Mouse (Mus musculus) hindbrain, embryonic 16.5 days (tissue): ENCODE data around the gene Fbf1. TPM values are rescaled to one million over a fixed set of nuclear protein-coding genes. Genes with fewer than 3 reads are reported as not detected.

Experiments used
- ATAC-seq: fragments of 200-750 bp; cut with Nextera tagmentation; 2 replicates; pipeline ENCODE4 v1.8.0; 2017; ENCODE audit warnings: moderate TSS enrichment, moderate library complexity
- H3K27ac ChIP-seq: fragments of 300-500 bp; sonication (generic); 2 replicates; pipeline ENCODE4 v1.5.1; 2014; ENCODE audit warnings: low read depth, mild to moderate bottlenecking, control low read depth, low read length, moderate library complexity
- H3K27me3 ChIP-seq: fragments of 300-500 bp; sonication (generic); replicated peaks from 2 replicates; pipeline ENCODE4 v1.6.1; 2014; ENCODE audit warnings: low read length; ENCODE audit not compliant: control insufficient read depth, insufficient read depth
- H3K36me3 ChIP-seq: fragments of 300-500 bp; sonication (generic); 2 replicates; pipeline ENCODE4 v1.6.1; 2014; ENCODE audit warnings: mild to moderate bottlenecking, low read length, moderate library complexity, mixed read lengths; ENCODE audit not compliant: control insufficient read depth, insufficient read depth
- H3K4me1 ChIP-seq: fragments of 300-500 bp; sonication (generic); 2 replicates; pipeline ENCODE4 v1.6.1; 2014; ENCODE audit warnings: low read depth, low read length; ENCODE audit not compliant: control insufficient read depth, insufficient read depth
- H3K4me2 ChIP-seq: fragments of 300-500 bp; sonication (generic); 2 replicates; pipeline ENCODE4 v1.6.1; 2014; ENCODE audit warnings: mild to moderate bottlenecking, low read length, control low read depth, moderate library complexity
- H3K4me3 ChIP-seq: fragments of 300-500 bp; sonication (generic); 2 replicates; pipeline ENCODE4 v1.5.1; 2014; ENCODE audit warnings: mild to moderate bottlenecking, low read length, control low read depth, moderate library complexity
- H3K9ac ChIP-seq: fragments of 300-500 bp; sonication (generic); 2 replicates; pipeline ENCODE4 v1.6.1; 2014; ENCODE audit warnings: low read depth, mild to moderate bottlenecking, control low read depth, low read length, moderate library complexity
- H3K9me3 ChIP-seq: fragments of 300-500 bp; sonication (generic); 2 replicates; pipeline ENCODE4 v1.6.1; 2014; ENCODE audit warnings: mild to moderate bottlenecking, low read length, moderate library complexity; ENCODE audit not compliant: control insufficient read depth
- whole genome bisulfite sequencing: fragments of 180-500 bp; shearing (Covaris S2); extraction: QIAGEN DNeasy Blood & Tissue Kit; methylation state at CpG from one replicate; pipeline ENCODE4 v1.1.7; 2014; 5-methylcytosine and 5-hydroxymethylcytosine counted together
- polyA plus RNA-seq: library from polyadenylated mRNA; unstranded; fragments of >200 nt; fragmentation: Nextera tagmentation; extraction: Ambion mirVana; gene quantifications from 2 replicates; pipeline ENCODE4 v1.2.1, GENCODE M21; 2015

The Fbf1 gene
- polyA plus RNA-seq, 1 experiment from 2014 or later, result 49.5 TPM

DNA sequence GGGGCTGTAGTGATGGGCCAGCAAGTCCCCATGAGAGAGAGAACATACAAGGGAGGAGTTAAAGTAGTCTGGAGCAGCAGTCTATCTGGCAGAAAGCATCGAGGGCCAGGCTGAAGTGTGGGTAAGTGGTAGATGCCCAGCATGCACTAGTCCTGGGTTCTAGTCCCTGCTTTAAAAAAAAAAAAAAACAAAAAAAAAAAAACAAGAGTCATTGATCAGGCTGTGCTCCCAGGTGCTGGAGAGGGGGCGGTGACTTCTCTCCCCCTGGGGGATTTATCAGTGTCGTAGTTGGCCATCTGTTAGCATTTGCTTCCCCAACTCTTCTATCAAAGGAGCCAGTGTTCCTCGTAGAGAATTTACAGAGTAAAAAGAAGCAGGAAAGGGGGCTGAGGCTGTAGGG is 38.7 kb upstream of the Fbf1 start:
- no peaks in the 10 kb centered on the region for H3K9me3 ChIP-seq
- WGBS, result 75% methylated on average over 4 of the region's 4 CpGs
- H3K9ac ChIP-seq, result no peak overlapping the region
- H3K4me2 ChIP-seq, result no peak overlapping the region
- no peaks in the 10 kb centered on the region for H3K4me1 ChIP-seq
- H3K27ac ChIP-seq, result no peak overlapping the region
- H3K4me3 ChIP-seq, result no peak overlapping the region
- H3K36me3 ChIP-seq, result peaks cover 11% of the 10 kb centered on the region; the same call in 1 of the 2 replicates
- H3K27me3 ChIP-seq, result no peaks in the 10 kb centered on the region
- no peak for ATAC-seq

GRCm38 (mm10) chr11:116203150-116203549 is 35.2 kb upstream of the Fbf1 start:
- no peak overlapping the region for H3K4me2 ChIP-seq
- no peaks in the 10 kb centered on the region for H3K27me3 ChIP-seq
- H3K4me3 ChIP-seq, result no peak overlapping the region
- H3K27ac ChIP-seq, result no peak overlapping the region
- no peak for ATAC-seq
- no peak overlapping the region for H3K9ac ChIP-seq
- peaks cover 3% of the 10 kb centered on the region; the same call in 1 of the 2 replicates for H3K4me1 ChIP-seq
- no peaks in the 10 kb centered on the region for H3K9me3 ChIP-seq
- peaks cover 11% of the 10 kb centered on the region; the same call in 1 of the 2 replicates for H3K36me3 ChIP-seq
- 90% methylated on average over 3 of the region's 3 CpGs for WGBS

GRCm38 (mm10) chr11:116201151-116201550 is 33.2 kb upstream of the Fbf1 start:
- H3K4me1 ChIP-seq, result peaks cover 9% of the 10 kb centered on the region
- H3K4me3 ChIP-seq, result no peak overlapping the region
- no peaks in the 10 kb centered on the region for H3K27me3 ChIP-seq
- ATAC-seq, result no peak
- H3K27ac ChIP-seq, result no peak overlapping the region
- no peak overlapping the region for H3K9ac ChIP-seq
- no peak overlapping the region for H3K4me2 ChIP-seq
- peaks cover 4% of the 10 kb centered on the region; the same call in 1 of the 2 replicates for H3K36me3 ChIP-seq
- WGBS, result 95% methylated on average over 2 of the region's 2 CpGs
- no peaks in the 10 kb centered on the region for H3K9me3 ChIP-seq

- WGBS, result under 1% methylated on average over 52 of the region's 62 CpGs
- H3K4me2 ChIP-seq, result peak within 1 kb of the TSS; percentile 70
- peak; percentile 98 for ATAC-seq
Measured at GRCm38 (mm10) chr11:116198639-116199531, 30.9 kb upstream of the Fbf1 start, which contains the start of the genes Ten1 and Acox1. Ten1 (plus strand) TSS chr11:116198855. Acox1 (minus strand) TSS chr11:116199045.

GRCm38 (mm10) chr11:116198132-116198531 is 30.2 kb upstream of the Fbf1 start:
- H3K27ac ChIP-seq, result peak overlapping the region; percentile 95
- no peaks in the 10 kb centered on the region; the same call in 1 of the 2 replicates for H3K36me3 ChIP-seq
- H3K4me3 ChIP-seq, result peak overlapping the region; percentile 65
- peak overlapping the region; percentile 70 for H3K4me2 ChIP-seq
- no peaks in the 10 kb centered on the region for H3K27me3 ChIP-seq
- no peak; the same call in 1 of the 2 replicates for ATAC-seq
- peaks cover 14% of the 10 kb centered on the region for H3K4me1 ChIP-seq
- 21% methylated on average over 13 of the region's 13 CpGs for WGBS
- no peaks in the 10 kb centered on the region for H3K9me3 ChIP-seq
- H3K9ac ChIP-seq, result peak overlapping the region; percentile 83

More at GRCm38 (mm10) chr11:116198639-116199531, 30.9 kb upstream of the Fbf1 start, which contains the start of the genes Ten1 and Acox1:
- Histone ChIP-seq H3K9me3 (no peaks in the 10 kb centered on the region), H3K4me1 (peaks cover 14% of the 10 kb centered on the region), H3K36me3 (no peaks in the 10 kb centered on the region; the same call in 1 of the 2 replicates), H3K9ac (peak within 1 kb of the TSS; percentile 83), H3K4me3 (peak within 1 kb of the TSS; percentile 65), H3K27me3 (no peaks in the 10 kb centered on the region), H3K27ac (peak within 1 kb of the TSS; percentile 95)

DNA sequence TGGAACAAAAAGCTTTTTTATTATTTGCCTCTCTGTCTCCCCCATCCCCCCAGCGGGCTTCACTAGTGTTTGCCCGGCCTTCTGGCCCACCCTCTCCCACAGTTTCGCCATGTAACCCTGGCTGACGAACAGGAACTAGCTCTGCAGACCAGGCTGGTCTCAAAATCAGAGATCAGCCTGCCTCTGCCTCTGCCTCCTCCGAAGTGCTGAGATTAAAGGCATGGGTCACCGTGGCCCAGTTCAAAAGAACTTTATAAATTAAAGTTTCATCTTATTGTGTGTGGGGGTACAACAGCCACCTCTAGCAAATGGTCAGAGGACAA is 29.6 kb upstream of the Fbf1 start:
- H3K36me3 ChIP-seq, result no peaks in the 10 kb centered on the region; the same call in 1 of the 2 replicates
- H3K4me2 ChIP-seq, result peak overlapping the region; percentile 70
- peak overlapping the region; percentile 65; the same call in 1 of the 2 replicates for H3K4me3 ChIP-seq
- no peaks in the 10 kb centered on the region for H3K9me3 ChIP-seq
- 94% methylated on average over 6 of the region's 6 CpGs for WGBS
- H3K4me1 ChIP-seq, result peaks cover 14% of the 10 kb centered on the region
- H3K9ac ChIP-seq, result no peak overlapping the region
- no peak overlapping the region for H3K27ac ChIP-seq
- no peak for ATAC-seq
- no peaks in the 10 kb centered on the region for H3K27me3 ChIP-seq

- no peak for ATAC-seq
- H3K9me3 ChIP-seq, result no peaks in the 10 kb centered on the region
- no peak overlapping the region for H3K9ac ChIP-seq
- H3K4me2 ChIP-seq, result peak overlapping the region; percentile 70; the same call in 1 of the 2 replicates
- WGBS, result 94% methylated on average over 18 of the region's 18 CpGs
- H3K27me3 ChIP-seq, result no peaks in the 10 kb centered on the region
- no peak overlapping the region for H3K27ac ChIP-seq
- H3K4me1 ChIP-seq, result peaks cover 14% of the 10 kb centered on the region
- no peaks in the 10 kb centered on the region; the same call in 1 of the 2 replicates for H3K36me3 ChIP-seq
- no peak overlapping the region for H3K4me3 ChIP-seq
Measured at GRCm38 (mm10) chr11:116196866-116197583, 29.1 kb upstream of the Fbf1 start.

GRCm38 (mm10) chr11:116196336-116196735 is 28.4 kb upstream of the Fbf1 start:
- Histone ChIP-seq H3K27me3 (no peaks in the 10 kb centered on the region), H3K4me3 (no peak overlapping the region), H3K36me3 (peaks cover under 1% of the 10 kb centered on the region), H3K4me1 (peaks cover 14% of the 10 kb centered on the region), H3K4me2 (no peak overlapping the region), H3K9me3 (no peaks in the 10 kb centered on the region), H3K27ac (no peak overlapping the region), H3K9ac (no peak overlapping the region)
- no peak for ATAC-seq
- WGBS, result 84% methylated on average over 3 of the region's 3 CpGs

GRCm38 (mm10) chr11:116195252-116195651 is 27.3 kb upstream of the Fbf1 start:
- Histone ChIP-seq H3K4me2 (no peak overlapping the region), H3K27ac (no peak overlapping the region), H3K9me3 (no peaks in the 10 kb centered on the region), H3K9ac (no peak overlapping the region), H3K4me1 (peaks cover 14% of the 10 kb centered on the region), H3K27me3 (no peaks in the 10 kb centered on the region), H3K4me3 (no peak overlapping the region), H3K36me3 (peaks cover 8% of the 10 kb centered on the region)
- no peak for ATAC-seq
- WGBS, result 83% methylated on average over 5 of the region's 5 CpGs
